Mouse (Mus musculus) kidney, embryonic 15.5 days (tissue): ENCODE results near the gene Tbxas1. TPM values are rescaled to one million over a fixed set of nuclear protein-coding genes. Genes with fewer than 3 reads are reported as not detected.
A peak's percentile ranks its signal among the peaks of the same experiment; 100 is the strongest.

ENCODE experiments used
- ATAC-seq: fragments of 200-750 bp; cut with Nextera tagmentation; replicated peaks from 2 replicates; pipeline ENCODE4 v1.8.0; 2017; ENCODE audit warnings: moderate TSS enrichment; ENCODE audit not compliant: low FRiP score
- H3K27ac ChIP-seq: fragments of 300-500 bp; sonication (generic); 2 replicates; pipeline ENCODE4 v1.5.1; 2015; ENCODE audit warnings: mild to moderate bottlenecking, inconsistent platforms
- H3K27me3 ChIP-seq: fragments of 300-500 bp; sonication (generic); 2 replicates; pipeline ENCODE4 v1.6.1; 2015; ENCODE audit warnings: inconsistent platforms
- H3K36me3 ChIP-seq: fragments of 300-500 bp; sonication (generic); 2 replicates; pipeline ENCODE4 v1.6.1; 2015; ENCODE audit warnings: inconsistent platforms
- H3K4me1 ChIP-seq: fragments of 300-500 bp; sonication (generic); 2 replicates; pipeline ENCODE4 v1.6.1; 2015; ENCODE audit warnings: inconsistent platforms
- H3K4me2 ChIP-seq: fragments of 300-500 bp; sonication (generic); 2 replicates; pipeline ENCODE4 v1.6.1; 2015; ENCODE audit warnings: moderate library complexity, mild to moderate bottlenecking, inconsistent platforms
- H3K4me3 ChIP-seq: fragments of 300-500 bp; sonication (generic); replicated peaks from 2 replicates; pipeline ENCODE4 v1.5.1; 2015; ENCODE audit warnings: mild to moderate bottlenecking, inconsistent platforms
- H3K9ac ChIP-seq: fragments of 300-500 bp; sonication (generic); 2 replicates; pipeline ENCODE4 v1.6.1; 2015; ENCODE audit warnings: mild to moderate bottlenecking, inconsistent platforms
- H3K9me3 ChIP-seq: fragments of 300-500 bp; sonication (generic); replicated peaks from 2 replicates; pipeline ENCODE4 v1.6.1; 2016; ENCODE audit warnings: inconsistent platforms
- WGBS: fragments of 180-500 bp; shearing (Covaris S2); methylation state at CpG from one replicate; pipeline ENCODE4 v1.1.7; 2015; ENCODE audit warnings: mixed read lengths; 5-methylcytosine and 5-hydroxymethylcytosine counted together
- polyA plus RNA-seq: library from polyadenylated mRNA; unstranded; fragments of >200 nt; fragmentation: Nextera tagmentation; extraction: Ambion mirVana; gene quantifications from 2 replicates; pipeline ENCODE4 v1.2.1, GENCODE M21; 2015

Tbxas1 gene
- polyA plus RNA-seq, result 5.3 and 6.4 TPM in 2 replicates

GRCm38 (mm10) chr6:38875258-38876070 is at the start of gene Tbxas1:
TSS of gene Tbxas1 (plus strand) at chr6:38875404.
- peak within 1 kb of the TSS; percentile 70 for H3K4me2 ChIP-seq
- no peaks in the 10 kb centered on the region for H3K9me3 ChIP-seq
- peak within 1 kb of the TSS; percentile 92 for H3K4me3 ChIP-seq
- peak within 1 kb of the TSS; percentile 98 for H3K9ac ChIP-seq
- H3K4me1 ChIP-seq, result peaks cover 38% of the 10 kb centered on the region
- peak; percentile 68 for ATAC-seq
- peak within 1 kb of the TSS; percentile 96 for H3K27ac ChIP-seq
- 1% methylated on average over 71 of the region's 77 CpGs for WGBS
- H3K27me3 ChIP-seq, result peaks cover 3% of the 10 kb centered on the region; the same call in 1 of the 2 replicates
- H3K36me3 ChIP-seq, result no peaks in the 10 kb centered on the region

- Histone ChIP-seq H3K4me3 (no peak overlapping the region), H3K9me3 (no peaks in the 10 kb centered on the region)
- ATAC-seq, result no peak
These were observed 49.3 kb upstream of the Tbxas1 start for GRCm38 (mm10) chr6:38825886-38826285.

GRCm38 (mm10) chr6:38826857-38827256 is 48.3 kb upstream of the Tbxas1 start:
- no peak overlapping the region for H3K9ac ChIP-seq
- no peak overlapping the region for H3K4me2 ChIP-seq
- no peaks in the 10 kb centered on the region for H3K27me3 ChIP-seq
- no peak for ATAC-seq
- WGBS, result 82% methylated on average over 3 of the region's 3 CpGs
- H3K27ac ChIP-seq, result no peak overlapping the region
- H3K4me3 ChIP-seq, result no peak overlapping the region
- peaks cover 20% of the 10 kb centered on the region for H3K4me1 ChIP-seq
- H3K9me3 ChIP-seq, result no peaks in the 10 kb centered on the region
- H3K36me3 ChIP-seq, result peaks cover 3% of the 10 kb centered on the region; the same call in 1 of the 2 replicates

More at GRCm38 (mm10) chr6:38825886-38826285, 49.3 kb upstream of the Tbxas1 start:
- H3K27me3 ChIP-seq, result no peaks in the 10 kb centered on the region
- H3K4me1 ChIP-seq, result peaks cover 20% of the 10 kb centered on the region
- H3K9ac ChIP-seq, result no peak overlapping the region
- no peak overlapping the region for H3K27ac ChIP-seq
- no peak overlapping the region for H3K4me2 ChIP-seq
- H3K36me3 ChIP-seq, result peaks cover 3% of the 10 kb centered on the region; the same call in 1 of the 2 replicates

GRCm38 (mm10) chr6:38827435-38827834 is 47.8 kb upstream of the Tbxas1 start:
- no peak overlapping the region for H3K9ac ChIP-seq
- H3K4me2 ChIP-seq, result no peak overlapping the region
- WGBS, result 71% methylated on average over 5 of the region's 5 CpGs
- peaks cover 20% of the 10 kb centered on the region for H3K4me1 ChIP-seq
- H3K9me3 ChIP-seq, result no peaks in the 10 kb centered on the region
- H3K27me3 ChIP-seq, result no peaks in the 10 kb centered on the region
- ATAC-seq, result no peak
- no peak overlapping the region for H3K4me3 ChIP-seq
- H3K27ac ChIP-seq, result no peak overlapping the region
- peaks cover 6% of the 10 kb centered on the region; the same call in 1 of the 2 replicates for H3K36me3 ChIP-seq

- Histone ChIP-seq H3K4me3 (no peak overlapping the region), H3K9ac (no peak overlapping the region), H3K27me3 (no peaks in the 10 kb centered on the region), H3K4me2 (no peak overlapping the region), H3K9me3 (no peaks in the 10 kb centered on the region), H3K27ac (no peak overlapping the region), H3K4me1 (peaks cover 23% of the 10 kb centered on the region), H3K36me3 (peaks cover 6% of the 10 kb centered on the region; the same call in 1 of the 2 replicates)
- no peak for ATAC-seq
- 77% methylated on average over 2 of the region's 2 CpGs for WGBS
These were observed 47.0 kb upstream of the Tbxas1 start for GRCm38 (mm10) chr6:38828211-38828610.

GRCm38 (mm10) chr6:38829452-38829851 is 45.8 kb upstream of the Tbxas1 start:
- Histone ChIP-seq H3K27ac (no peak overlapping the region), H3K36me3 (peaks cover 6% of the 10 kb centered on the region; the same call in 1 of the 2 replicates), H3K9me3 (no peaks in the 10 kb centered on the region), H3K4me3 (no peak overlapping the region), H3K9ac (no peak overlapping the region), H3K27me3 (no peaks in the 10 kb centered on the region), H3K4me1 (peaks cover 22% of the 10 kb centered on the region), H3K4me2 (no peak overlapping the region)
- WGBS, result 69% methylated on average over 3 of the region's 3 CpGs
- no peak for ATAC-seq

- Histone ChIP-seq H3K27me3 (no peaks in the 10 kb centered on the region), H3K27ac (no peak overlapping the region), H3K4me1 (peaks cover 7% of the 10 kb centered on the region), H3K9ac (no peak overlapping the region), H3K9me3 (no peaks in the 10 kb centered on the region), H3K36me3 (peaks cover 14% of the 10 kb centered on the region), H3K4me2 (no peak overlapping the region), H3K4me3 (no peak overlapping the region)
- WGBS, result 94% methylated on average over 3 of the region's 3 CpGs
- 0 out of 2 replicates have a peak, but pooled peaks have one; percentile 29 for ATAC-seq
These were observed 41.5 kb upstream of the Tbxas1 start for GRCm38 (mm10) chr6:38833721-38834120.

GRCm38 (mm10) chr6:38834727-38835126 is 40.5 kb upstream of the Tbxas1 start:
- H3K36me3 ChIP-seq, result peaks cover 18% of the 10 kb centered on the region
- H3K4me1 ChIP-seq, result peaks cover 7% of the 10 kb centered on the region
- H3K4me2 ChIP-seq, result no peak overlapping the region
- ATAC-seq, result no peak
- no peaks in the 10 kb centered on the region for H3K9me3 ChIP-seq
- WGBS, result 79% methylated on average over 2 of the region's 2 CpGs
- no peak overlapping the region for H3K27ac ChIP-seq
- no peak overlapping the region for H3K9ac ChIP-seq
- H3K4me3 ChIP-seq, result no peak overlapping the region
- H3K27me3 ChIP-seq, result no peaks in the 10 kb centered on the region

GRCm38 (mm10) chr6:38835217-38835616 is 40.0 kb upstream of the Tbxas1 start:
- Histone ChIP-seq H3K27ac (no peak overlapping the region), H3K9ac (no peak overlapping the region), H3K27me3 (no peaks in the 10 kb centered on the region), H3K4me3 (no peak overlapping the region), H3K36me3 (peaks cover 21% of the 10 kb centered on the region), H3K9me3 (no peaks in the 10 kb centered on the region), H3K4me1 (peaks cover 7% of the 10 kb centered on the region), H3K4me2 (no peak overlapping the region)
- no peak for ATAC-seq
- 78% methylated on average over 1 of the region's 1 CpGs for WGBS

GRCm38 (mm10) chr6:38838061-38838460 is 37.1 kb upstream of the Tbxas1 start:
- H3K4me1 ChIP-seq, result peaks cover 5% of the 10 kb centered on the region
- 80% methylated on average over 4 of the region's 4 CpGs for WGBS
- ATAC-seq, result no peak
- peaks cover 18% of the 10 kb centered on the region for H3K36me3 ChIP-seq
- H3K27me3 ChIP-seq, result no peaks in the 10 kb centered on the region
- no peak overlapping the region for H3K4me3 ChIP-seq
- no peak overlapping the region for H3K27ac ChIP-seq
- no peaks in the 10 kb centered on the region for H3K9me3 ChIP-seq
- H3K4me2 ChIP-seq, result no peak overlapping the region
- no peak overlapping the region for H3K9ac ChIP-seq

GRCm38 (mm10) chr6:38839891-38840290 is 35.3 kb upstream of the Tbxas1 start:
- Histone ChIP-seq H3K4me1 (peaks cover 3% of the 10 kb centered on the region; the same call in 1 of the 2 replicates), H3K4me3 (no peak overlapping the region), H3K4me2 (no peak overlapping the region), H3K27ac (no peak overlapping the region), H3K27me3 (no peaks in the 10 kb centered on the region), H3K36me3 (peaks cover 18% of the 10 kb centered on the region), H3K9ac (no peak overlapping the region), H3K9me3 (no peaks in the 10 kb centered on the region)
- ATAC-seq, result no peak
- 75% methylated on average over 4 of the region's 4 CpGs for WGBS

GRCm38 (mm10) chr6:38840380-38840779 is 34.8 kb upstream of the Tbxas1 start:
- WGBS, result 79% methylated on average over 2 of the region's 2 CpGs
- Histone ChIP-seq H3K4me3 (no peak overlapping the region), H3K36me3 (peaks cover 18% of the 10 kb centered on the region), H3K27ac (no peak overlapping the region), H3K4me1 (peaks cover 8% of the 10 kb centered on the region), H3K27me3 (no peaks in the 10 kb centered on the region), H3K9me3 (no peaks in the 10 kb centered on the region), H3K9ac (no peak overlapping the region), H3K4me2 (no peak overlapping the region)
- ATAC-seq, result no peak
